Mouse (Mus musculus) activated CD4-positive, CD25-positive, alpha-beta regulatory T cell (primary cell): Measurements from ENCODE around the gene Rph3a. TPM values are rescaled to one million over a fixed set of nuclear protein-coding genes. Genes with fewer than 3 reads are reported as not detected.

Source experiments
- polyA plus RNA-seq, 2 experiments: library from polyadenylated mRNA; unstranded; fragments of 100-300 nt; shearing (Covaris generic); gene quantifications; one replicate each; pipeline ENCODE4 v1.2.1; 2017

Rph3a gene
- polyA plus RNA-seq, result under 1 TPM in 1 of 2 experiments, not detected in 1; 0.21 TPM

DNA sequence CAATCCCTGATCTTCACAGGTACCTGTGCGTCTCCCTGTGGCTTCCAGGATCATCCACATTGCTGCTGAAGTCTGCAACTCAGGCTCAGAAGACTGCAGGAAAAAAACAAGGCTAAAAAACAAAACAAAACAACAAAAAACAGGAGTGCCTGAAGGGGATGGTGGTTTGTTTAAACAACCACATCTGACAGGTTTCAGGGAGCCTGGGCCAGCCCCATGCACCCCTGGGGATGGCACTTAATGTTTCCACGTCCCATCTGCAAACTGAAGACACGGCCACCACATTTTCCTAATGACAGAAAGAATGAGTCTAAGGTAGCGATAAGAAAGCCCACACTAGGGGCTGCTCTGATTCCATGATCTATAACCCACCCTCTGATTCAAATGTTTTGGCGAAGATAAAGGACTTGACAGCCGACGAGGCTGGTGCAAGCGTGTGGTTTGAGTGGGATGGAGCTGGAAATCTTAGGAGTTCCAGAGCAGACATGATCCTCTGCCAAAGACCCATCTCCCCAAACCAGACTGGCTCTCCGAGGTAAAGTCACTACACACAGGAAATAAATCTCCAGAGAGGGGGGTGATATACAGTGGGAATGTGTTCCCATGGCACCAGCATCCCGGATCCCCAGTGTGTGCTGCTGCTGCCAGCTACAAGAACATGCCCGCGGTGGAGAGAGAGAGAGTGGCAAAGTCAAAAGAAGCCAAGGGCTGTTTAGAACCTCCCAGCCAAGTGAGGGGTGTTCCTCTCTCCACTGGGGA, at the start of gene Rph3a:
TSS of gene Rph3a (minus strand) at position 282 of the 759 bp plus-strand sequence.

DNA sequence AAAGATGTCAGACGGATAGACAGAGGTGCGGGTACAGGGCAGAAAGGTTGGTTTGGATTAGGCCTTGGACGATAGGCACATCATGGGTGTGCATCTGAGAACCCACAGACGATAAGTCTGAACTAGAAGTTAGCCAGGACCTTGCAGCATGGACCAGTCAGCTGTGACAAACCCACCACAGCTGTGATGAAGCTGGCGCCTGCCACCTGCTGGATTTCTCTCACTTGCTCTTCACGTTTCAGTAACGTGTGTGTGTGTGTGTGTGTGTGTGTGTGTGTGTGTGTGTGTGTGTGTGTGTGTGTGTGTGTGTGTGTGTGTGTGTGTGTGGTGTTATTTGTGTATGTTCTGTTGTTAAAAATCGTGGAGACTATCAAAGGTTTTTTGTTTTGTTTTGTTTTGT, 95.7 kb downstream of the Rph3a start, which contains the start of gene Oas1d:
TSS of gene Oas1d (plus strand) at position 333 of the 400 bp plus-strand sequence.

DNA sequence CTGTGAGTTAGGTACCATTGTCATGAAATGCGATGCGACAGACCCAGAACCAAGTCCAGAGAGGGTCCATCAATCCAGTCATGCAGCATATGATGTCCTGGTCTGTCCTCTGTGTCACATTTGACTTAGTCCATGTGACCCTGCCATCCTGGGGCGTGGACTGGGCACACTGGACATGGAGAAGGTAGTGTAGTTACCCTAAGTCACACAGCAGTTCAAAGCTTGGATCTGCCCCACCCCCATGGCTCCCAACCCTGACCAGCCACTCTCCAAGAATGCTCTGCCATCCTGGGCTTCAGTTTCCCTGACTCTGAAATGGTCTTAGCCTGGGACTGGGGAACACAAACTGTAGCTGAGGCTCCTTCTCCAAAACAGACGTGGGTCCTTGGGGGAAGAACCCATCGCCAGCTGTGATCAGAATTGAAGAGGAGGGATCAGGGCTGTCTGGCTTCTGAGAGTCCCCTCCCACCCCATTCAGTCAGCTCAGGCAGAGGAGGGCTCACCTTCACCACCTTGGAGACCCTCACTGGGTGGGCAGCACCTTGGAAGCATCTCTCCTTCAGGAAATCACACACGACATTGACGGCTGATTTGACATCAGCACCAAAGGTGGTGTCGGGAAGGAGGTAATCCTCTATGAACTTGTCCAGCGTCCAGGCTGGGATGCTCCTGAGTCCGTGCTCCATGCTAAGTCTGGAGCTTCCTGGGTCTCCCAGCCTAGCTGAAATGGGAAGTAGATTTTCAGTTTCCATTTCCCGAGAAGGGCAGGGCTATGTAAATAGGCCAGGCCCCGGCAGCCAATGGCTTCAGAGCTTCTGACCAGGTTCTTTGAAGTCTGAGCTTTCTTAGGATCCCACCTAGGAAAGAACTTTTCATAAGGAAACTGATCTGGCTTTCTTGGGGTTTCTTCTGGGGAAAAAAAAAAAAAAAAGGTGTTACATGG, 102.8 kb downstream of the Rph3a start, which contains the start of gene Oas1a:
TSS of gene Oas1a (minus strand) at position 731 of the 943 bp plus-strand sequence.

Other genes with a start within 250 kb of the Rph3a start
- gene Oas3, start 232.4 kb downstream of the Rph3a start, polyA plus RNA-seq, result 10 to 100 TPM in 1 of 2 experiments, 1 to 10 TPM in 1; 3.5 to 24.9 TPM
- gene Oas1e, start 214.6 kb downstream of the Rph3a start, polyA plus RNA-seq, result not detected
- gene Oas1c, start 197.6 kb downstream of the Rph3a start, polyA plus RNA-seq, result 10 to 100 TPM; 12.6 to 13.1 TPM
- gene Oas1f, start 162.7 kb downstream of the Rph3a start, polyA plus RNA-seq, result not detected
- gene Oas1h, start 148.7 kb downstream of the Rph3a start, polyA plus RNA-seq, result not detected
- 1 to 10 TPM in 1 of 2 experiments, under 1 TPM in 1; 0.29 to 1.2 TPM for gene Oas1g, start 122.5 kb downstream of the Rph3a start, polyA plus RNA-seq
- 10 to 100 TPM in 1 of 2 experiments, 1 to 10 TPM in 1; 4.8 to 67.8 TPM for gene Oas1a, start 102.6 kb downstream of the Rph3a start, polyA plus RNA-seq
- not detected for gene Oas1d, start 95.6 kb downstream of the Rph3a start, polyA plus RNA-seq
- 10 to 100 TPM; 19.4 to 22.1 TPM for gene Ptpn11, start 181.3 kb upstream of the Rph3a start, polyA plus RNA-seq
- gene Rpl6, start 194.4 kb upstream of the Rph3a start, polyA plus RNA-seq, result 1,000 to 10,000 TPM in 1 of 2 experiments, 100 to 1,000 TPM in 1; 742 to 1,189 TPM
- gene Hectd4, start 210.1 kb upstream of the Rph3a start, polyA plus RNA-seq, result 1 to 10 TPM; 7.9 to 9.7 TPM